Mouse (Mus musculus) intestine, postnatal 0 days (tissue): ENCODE measurements around the gene Ints14. TPM values are rescaled to one million over a fixed set of nuclear protein-coding genes. Genes with fewer than 3 reads are reported as not detected.
A peak's percentile ranks its signal among the peaks of the same experiment; 100 is the strongest.

Experiments
- ATAC-seq: fragments of 200-750 bp; cut with Nextera tagmentation; 2 replicates; pipeline ENCODE4 v1.8.0; 2017; ENCODE audit warnings: mild to moderate bottlenecking, moderate TSS enrichment, moderate library complexity
- H3K27ac ChIP-seq: fragments of 300-500 bp; sonication (generic); 2 replicates; pipeline ENCODE4 v1.5.1; 2014; ENCODE audit warnings: mild to moderate bottlenecking, low read depth, low read length, moderate library complexity
- H3K27me3 ChIP-seq: fragments of 300-500 bp; sonication (generic); replicated peaks from 2 replicates; pipeline ENCODE4 v1.6.1; 2014; ENCODE audit warnings: low read length, mixed read lengths; ENCODE audit not compliant: control insufficient read depth, insufficient read depth
- H3K36me3 ChIP-seq: fragments of 300-500 bp; sonication (generic); 2 replicates; pipeline ENCODE4 v1.6.1; 2014; ENCODE audit warnings: mild to moderate bottlenecking, moderate library complexity; ENCODE audit not compliant: control insufficient read depth, insufficient read depth
- H3K4me1 ChIP-seq: fragments of 300-500 bp; sonication (generic); replicated peaks from 2 replicates; pipeline ENCODE4 v1.6.1; 2014; ENCODE audit warnings: antibody characterized with exemption, low read length, mixed read lengths; ENCODE audit not compliant: control insufficient read depth, insufficient read depth
- H3K4me2 ChIP-seq: fragments of 300-500 bp; sonication (generic); replicated peaks from 2 replicates; pipeline ENCODE4 v1.6.1; 2014; ENCODE audit warnings: low read depth, mild to moderate bottlenecking, moderate library complexity
- H3K4me3 ChIP-seq: fragments of 300-500 bp; sonication (generic); 2 replicates; pipeline ENCODE4 v1.5.1; 2014; ENCODE audit warnings: low read depth, low read length
- H3K9ac ChIP-seq: fragments of 300-500 bp; sonication (generic); 2 replicates; pipeline ENCODE4 v1.6.1; 2014; ENCODE audit warnings: mild to moderate bottlenecking, low read depth, low read length
- H3K9me3 ChIP-seq: fragments of 300-500 bp; sonication (generic); 2 replicates; pipeline ENCODE4 v1.6.1; 2016; ENCODE audit warnings: mixed run types; ENCODE audit not compliant: control insufficient read depth
- CTCF ChIP-seq: sonication (generic); IDR thresholded peaks from 2 replicates; pipeline ENCODE4 v1.5.1; 2016; ENCODE audit warnings: low read depth, mild to moderate bottlenecking, control low read depth, antibody characterized with exemption, moderate library complexity
- WGBS: fragments of 180-500 bp; shearing (Covaris S2); extraction: QIAGEN DNeasy Blood & Tissue Kit; methylation state at CpG from one replicate; pipeline ENCODE4 v1.1.7; 2014; 5-methylcytosine and 5-hydroxymethylcytosine counted together
- polyA plus RNA-seq: library from polyadenylated mRNA; unstranded; fragments of >200 nt; fragmentation: Nextera tagmentation; extraction: Ambion mirVana; gene quantifications from 2 replicates; pipeline ENCODE4 v1.2.1, GENCODE M21; 2015

The Ints14 gene
- polyA plus RNA-seq, 1 experiment from 2014 or later, result 23.8 TPM

GRCm38 (mm10) chr9:64926201-64926991 is 34.3 kb upstream of the Ints14 start:
- Histone ChIP-seq H3K9me3 (no peaks in the 10 kb centered on the region), H3K36me3 (no peaks in the 10 kb centered on the region), H3K4me3 (no peak overlapping the region), H3K9ac (no peak overlapping the region), H3K27ac (no peak overlapping the region), H3K27me3 (no peaks in the 10 kb centered on the region), H3K4me2 (no peak overlapping the region), H3K4me1 (no peaks in the 10 kb centered on the region; the same call in 1 of the 2 replicates)
- TF ChIP-seq CTCF, result no peak
- 63% methylated on average over 8 of the region's 8 CpGs for whole genome bisulfite sequencing
- peak; percentile 15; the same call in 1 of the 2 replicates for ATAC-seq

GRCm38 (mm10) chr9:64930256-64930655 is 30.4 kb upstream of the Ints14 start:
- no peak overlapping the region for H3K27ac ChIP-seq
- no peak for TF ChIP-seq CTCF
- 62% methylated on average over 4 of the region's 4 CpGs for WGBS
- H3K27me3 ChIP-seq, result no peaks in the 10 kb centered on the region
- H3K9ac ChIP-seq, result no peak overlapping the region
- no peak overlapping the region for H3K4me3 ChIP-seq
- ATAC-seq, result no peak
- no peak overlapping the region for H3K4me2 ChIP-seq
- no peaks in the 10 kb centered on the region for H3K36me3 ChIP-seq
- H3K4me1 ChIP-seq, result peaks cover 5% of the 10 kb centered on the region
- H3K9me3 ChIP-seq, result no peaks in the 10 kb centered on the region

DNA sequence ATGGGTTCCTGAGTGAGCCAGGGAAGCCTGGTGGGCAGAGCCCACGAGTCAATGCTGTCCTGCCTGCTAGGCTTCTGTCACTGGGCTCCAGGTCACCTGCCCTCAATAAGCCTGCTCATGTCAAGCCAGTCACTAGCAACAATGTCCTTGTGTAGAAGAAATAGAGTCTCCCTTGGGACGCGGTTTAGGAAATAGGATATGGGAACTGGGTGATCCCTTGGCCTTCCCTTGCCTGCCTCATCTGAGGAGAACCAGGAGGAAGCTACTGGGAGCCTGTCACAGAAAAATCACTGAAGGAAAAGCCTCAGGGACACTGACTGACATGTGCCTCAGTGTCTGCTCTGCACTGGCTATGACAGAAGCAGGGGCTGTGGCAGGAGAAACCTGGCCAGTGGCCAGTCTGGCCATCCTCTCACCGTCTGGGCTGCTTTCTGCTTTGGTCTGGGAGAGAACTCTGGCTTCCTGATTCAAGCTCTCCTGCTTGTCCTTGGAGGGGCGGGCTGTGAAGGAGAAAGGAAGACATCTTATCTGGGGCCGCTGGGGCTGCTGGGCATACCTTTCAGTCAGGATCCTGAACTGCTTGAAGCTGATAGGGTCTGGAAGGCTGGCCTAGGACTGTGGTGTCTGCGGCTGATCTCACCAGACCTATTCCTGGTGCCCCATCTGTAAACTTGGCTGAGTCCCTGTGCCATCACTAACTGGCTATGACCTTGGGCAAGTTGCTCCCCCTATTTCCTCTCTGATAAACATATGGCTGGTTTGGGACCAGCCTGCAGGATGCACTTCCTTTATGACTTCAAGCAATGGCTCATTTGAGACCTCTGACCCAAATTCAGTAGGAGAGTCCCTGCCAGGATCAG is 28.7 kb upstream of the Ints14 start:
- H3K36me3 ChIP-seq, result no peaks in the 10 kb centered on the region
- H3K9ac ChIP-seq, result no peak overlapping the region
- ATAC-seq, result no peak
- H3K4me2 ChIP-seq, result no peak overlapping the region
- no peak overlapping the region for H3K27ac ChIP-seq
- peaks cover 5% of the 10 kb centered on the region; the same call in 1 of the 2 replicates for H3K4me1 ChIP-seq
- TF ChIP-seq CTCF, result no peak
- WGBS, result 63% methylated on average over 7 of the region's 7 CpGs
- no peaks in the 10 kb centered on the region for H3K27me3 ChIP-seq
- H3K9me3 ChIP-seq, result no peaks in the 10 kb centered on the region
- H3K4me3 ChIP-seq, result no peak overlapping the region

DNA sequence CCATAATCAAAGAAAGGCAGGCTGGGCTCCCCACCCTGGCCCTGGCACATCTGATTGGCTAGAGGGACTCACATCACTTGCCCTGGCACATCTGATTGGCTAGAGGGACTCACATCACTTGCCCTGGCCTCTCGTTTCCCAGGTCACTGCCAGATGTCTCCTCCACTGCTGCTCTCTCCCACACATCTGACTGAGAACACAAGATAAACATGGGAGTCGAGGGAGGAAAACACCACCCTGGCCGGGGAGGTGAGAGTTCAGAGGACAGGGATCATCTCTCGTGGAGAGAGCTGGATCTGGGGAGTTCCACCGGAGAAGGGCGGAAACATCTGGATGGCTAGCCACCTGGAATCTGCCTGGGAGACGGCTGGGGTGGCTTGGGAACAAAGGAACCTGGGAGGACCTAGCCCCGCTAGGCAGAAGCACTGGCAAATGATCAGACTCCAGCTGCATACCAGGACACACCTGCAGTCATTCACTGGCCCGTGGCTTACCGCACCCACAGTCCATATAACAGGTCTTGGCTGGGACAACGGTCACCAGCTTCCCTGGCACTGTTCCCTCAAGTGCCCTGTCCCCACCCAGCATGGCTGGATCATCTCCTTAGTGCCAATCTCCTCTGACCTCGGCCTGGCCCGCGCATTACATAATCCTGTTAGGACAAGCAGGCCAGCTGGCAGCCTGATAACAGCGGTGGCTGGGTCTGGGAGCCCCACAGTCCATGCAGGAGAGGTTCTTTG is 26.5 kb upstream of the Ints14 start:
- Histone ChIP-seq H3K4me1 (peaks cover 5% of the 10 kb centered on the region; the same call in 1 of the 2 replicates), H3K27me3 (no peaks in the 10 kb centered on the region), H3K4me2 (peak overlapping the region; percentile 17), H3K9ac (no peak overlapping the region), H3K36me3 (no peaks in the 10 kb centered on the region), H3K9me3 (no peaks in the 10 kb centered on the region), H3K4me3 (no peak overlapping the region), H3K27ac (no peak overlapping the region)
- 27% methylated on average over 15 of the region's 15 CpGs for WGBS
- peak; percentile 72 for ATAC-seq
- no peak for TF ChIP-seq CTCF

- Histone ChIP-seq H3K36me3 (no peaks in the 10 kb centered on the region), H3K27me3 (no peaks in the 10 kb centered on the region), H3K27ac (no peak overlapping the region), H3K4me1 (peaks cover 5% of the 10 kb centered on the region; the same call in 1 of the 2 replicates), H3K9me3 (no peaks in the 10 kb centered on the region), H3K4me3 (no peak overlapping the region), H3K4me2 (no peak overlapping the region), H3K9ac (no peak overlapping the region)
- ATAC-seq, result peak; percentile 29; the same call in 1 of the 2 replicates
- 7% methylated on average over 6 of the region's 6 CpGs for WGBS
- peak; percentile 92 for TF ChIP-seq CTCF
Observed at GRCm38 (mm10) chr9:64936508-64936907, 24.2 kb upstream of the Ints14 start.

DNA sequence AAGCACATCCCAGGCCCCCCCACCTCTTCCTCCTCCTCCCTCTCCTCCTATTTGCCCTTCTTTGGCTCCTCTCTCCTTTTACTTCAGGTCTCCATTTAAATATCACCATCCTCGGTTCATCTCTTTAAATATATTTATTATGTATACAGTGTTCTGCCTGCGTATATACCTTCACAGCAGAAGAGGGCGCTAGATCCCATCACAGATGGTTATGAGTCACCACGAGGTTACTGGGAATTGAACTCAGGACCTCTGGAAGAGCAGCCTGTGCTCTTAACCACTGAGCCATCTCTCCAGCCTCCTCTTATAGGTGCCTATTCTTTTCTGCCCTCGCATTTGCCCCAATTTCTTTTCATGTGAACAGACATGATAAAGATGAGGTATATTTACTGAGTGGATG is 23.2 kb upstream of the Ints14 start:
- H3K9me3 ChIP-seq, result no peaks in the 10 kb centered on the region

More for the DNA sequence above, 23.2 kb upstream of the Ints14 start:
- Histone ChIP-seq H3K4me2 (no peak overlapping the region), H3K36me3 (no peaks in the 10 kb centered on the region), H3K4me1 (peaks cover 5% of the 10 kb centered on the region; the same call in 1 of the 2 replicates), H3K27ac (no peak overlapping the region), H3K27me3 (no peaks in the 10 kb centered on the region), H3K4me3 (no peak overlapping the region), H3K9ac (no peak overlapping the region)
- 54% methylated on average over 5 of the region's 5 CpGs for whole genome bisulfite sequencing
- peak; percentile 33 for TF ChIP-seq CTCF
- no peak for ATAC-seq
